10 mouse cellular contexts compared by ENCODE assay signal in the genomic region with DNA sequence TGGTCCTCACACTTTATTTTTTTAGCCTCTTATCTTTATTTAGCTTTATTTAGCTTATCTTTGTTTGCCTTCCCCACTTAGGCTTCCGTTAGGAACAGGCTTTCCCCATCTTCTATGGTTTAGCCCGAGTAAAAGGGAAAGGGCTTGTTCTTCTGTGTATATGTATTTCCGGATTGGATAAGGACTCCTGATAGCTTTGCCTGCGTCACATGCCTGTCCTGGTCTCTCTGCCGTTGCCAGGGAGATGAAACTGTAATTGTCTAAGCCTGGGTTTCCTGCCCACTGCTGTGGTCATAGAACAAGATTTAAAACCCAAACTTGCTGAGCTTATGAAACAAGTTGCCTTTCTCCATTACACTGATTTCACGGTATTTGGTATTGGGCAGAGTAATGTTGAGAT. TPM values are rescaled to one million over a fixed set of nuclear protein-coding genes. Genes with fewer than 3 reads are reported as not detected.
DNase-seq lines count a peak whose midpoint lies in the region; ATAC-seq and TF ChIP-seq lines count a peak whose summit lies in the region.
"Had no signal": no experiment of that assay in that cellular context is flagged by ENCODE, and none has a peak within 500 bp of the region (broad histone marks: within the 10 kb centered on the region; RNA-seq: fewer than 3 reads in every experiment).

No protein-coding gene starts in this region.

- peak; percentile 66 for ATAC-seq in heart, embryonic 14.5 days (ENCODE audit: insufficient number of reproducible peaks, insufficient read depth, low FRiP score, low read depth)

- intact Hi-C loops in heart, adult 2 months (cut with DNase I): no loop called here

- DNase-seq in heart, embryonic 10.5 days (ENCODE audit: low spot score): peak; percentile 83
- no peak for DNase-seq in heart, adult 2 months
- peak; percentile 17 for DNase-seq in CD4-positive helper T cell, adult 2 months (ENCODE audit: low read depth, low spot score)
- DNase-seq in lung, postnatal 36 days: peak; percentile 65
- DNase-seq in urinary bladder, postnatal 25 days (ENCODE audit: low spot score): no peak
- no peak for DNase-seq in thymus, postnatal 0 days (ENCODE audit: low spot score)
- no peak for DNase-seq in spleen, adult 12 weeks (ENCODE audit: low spot score)

- no peaks in the 10 kb centered on the region for H3K9me3 ChIP-seq in heart, embryonic 10.5 days
- no peaks in the 10 kb centered on the region for H3K9me3 ChIP-seq in heart, embryonic 14.5 days (ENCODE audit: control insufficient read depth, low read length)
- H3K9me3 ChIP-seq: embryonic facial prominence, embryonic 12.5 days had no signal

- 17% methylated on average over 6 of the region's 6 CpGs for WGBS in heart, embryonic 10.5 days
- 5% methylated on average over 6 of the region's 6 CpGs for WGBS in heart, adult 2 months
- 12% methylated on average over 6 of the region's 6 CpGs for WGBS in heart, embryonic 14.5 days

- H3K9ac ChIP-seq in heart, adult 2 months (ENCODE audit: low read depth, low read length): no peak overlapping the region
- H3K9ac ChIP-seq in heart, embryonic 14.5 days (ENCODE audit: low read length): no peak overlapping the region
- H3K9ac ChIP-seq: embryonic facial prominence, embryonic 12.5 days had no signal

- peak overlapping the region; percentile 39 for H3K4me2 ChIP-seq in heart, embryonic 14.5 days (ENCODE audit: low read length)
- H3K4me2 ChIP-seq: embryonic facial prominence, embryonic 12.5 days had no signal

- peaks cover 4% of the 10 kb centered on the region; the same call in 1 of the 2 replicates for H3K4me1 ChIP-seq in heart, embryonic 10.5 days
- peaks cover 2% of the 10 kb centered on the region for H3K4me1 ChIP-seq in heart, adult 2 months (ENCODE audit: control insufficient read depth, insufficient read depth, low read length)
- H3K4me1 ChIP-seq in heart, embryonic 14.5 days (ENCODE audit: control insufficient read depth in 2 of 2, insufficient read depth in 2 of 2, low read length in 2 of 2): peaks cover 3 to 4% of the 10 kb centered on the region in 2 experiments; a peak in 3 of 4 replicates
- H3K4me1 ChIP-seq: embryonic facial prominence, embryonic 12.5 days had no signal

- no peak for TF ChIP-seq EP300 in heart, adult 2 months (IDR thresholded peaks at IDR 0.05; ENCODE audit: insufficient read depth, low read depth, low read length)

- no peak for TF ChIP-seq CTCF in heart, adult 2 months (IDR thresholded peaks at IDR 0.05)

- H3K27ac ChIP-seq in heart, embryonic 10.5 days: no peak overlapping the region
- H3K27ac ChIP-seq in heart, adult 2 months: no peak overlapping the region
- H3K27ac ChIP-seq in heart, embryonic 14.5 days (replicated peaks in 1 of 2; ENCODE audit: control insufficient read depth in 1 of 2, insufficient read depth in 1 of 2, low read depth in 2 of 2, low read length in 2 of 2): no peak overlapping the region
- H3K27ac ChIP-seq: embryonic facial prominence, embryonic 12.5 days had no signal

- TF ChIP-seq POLR2A in heart, adult 2 months (IDR thresholded peaks at IDR 0.05; ENCODE audit: insufficient read depth, low read depth, low read length): no peak

- H3K27me3 ChIP-seq in heart, embryonic 10.5 days (ENCODE audit: insufficient read depth, poor library complexity, severe bottlenecking): no peaks in the 10 kb centered on the region
- no peaks in the 10 kb centered on the region for H3K27me3 ChIP-seq in heart, adult 2 months (ENCODE audit: control insufficient read depth, insufficient read depth, low read length)
- no peaks in the 10 kb centered on the region for H3K27me3 ChIP-seq in heart, embryonic 14.5 days (ENCODE audit: control insufficient read depth, insufficient read depth, low read length)
- H3K27me3 ChIP-seq: embryonic facial prominence, embryonic 12.5 days had no signal

- no peaks in the 10 kb centered on the region for H3K79me2 ChIP-seq in heart, adult 2 months (replicated peaks; ENCODE audit: control insufficient read depth, insufficient read depth, low read length)

- H3K4me3 ChIP-seq in heart, embryonic 10.5 days: no peak overlapping the region
- H3K4me3 ChIP-seq in heart, adult 2 months: no peak overlapping the region
- H3K4me3 ChIP-seq in heart, embryonic 14.5 days (ENCODE audit: control insufficient read depth in 1 of 2, insufficient read depth in 1 of 2, low read depth in 1 of 2, low read length in 2 of 2): no peak overlapping the region
- H3K4me3 ChIP-seq: embryonic facial prominence, embryonic 12.5 days had no signal

- H3K36me3 ChIP-seq in heart, embryonic 10.5 days: no peaks in the 10 kb centered on the region
- H3K36me3 ChIP-seq in heart, adult 2 months (ENCODE audit: control insufficient read depth, insufficient read depth, low read length): no peaks in the 10 kb centered on the region
- no peaks in the 10 kb centered on the region for H3K36me3 ChIP-seq in heart, embryonic 14.5 days (ENCODE audit: control insufficient read depth, insufficient read depth, low read length)
- H3K36me3 ChIP-seq: embryonic facial prominence, embryonic 12.5 days had no signal

RNA-seq across cellular contexts. Expression of a gene that starts 25.0 kb away (rescaled TPM):
- polyA plus RNA-seq in heart, embryonic 10.5 days (2016; fragmentation: Nextera tagmentation; extraction: Ambion mirVana): 7.4 and 8.1 TPM in 2 replicates
- total RNA-seq in heart, adult 2 months (2021): 10 to 100 TPM; 30.4 to 42.9 TPM
- polyA plus RNA-seq in heart, adult 2 months (2012; rRNA removed): 4.8 and 11.4 TPM in 2 replicates
- 9.9 and 11.0 TPM in 2 replicates for polyA plus RNA-seq in heart, embryonic 14.5 days (2014; fragmentation: Nextera tagmentation; extraction: Ambion mirVana)
- polyA plus RNA-seq in thymus, postnatal 0 days (2015; fragmentation: Nextera tagmentation; extraction: Ambion mirVana): 7.3 and 7.7 TPM in 2 replicates

RNA-seq across cellular contexts. Expression of a gene that starts 42.6 kb away (rescaled TPM):
- not detected in 2 replicates for polyA plus RNA-seq in heart, embryonic 10.5 days (2016; fragmentation: Nextera tagmentation; extraction: Ambion mirVana)
- not detected for total RNA-seq in heart, adult 2 months (2021)
- not detected in 2 replicates for polyA plus RNA-seq in heart, adult 2 months (2012; rRNA removed)
- polyA plus RNA-seq in heart, embryonic 14.5 days (2014; fragmentation: Nextera tagmentation; extraction: Ambion mirVana): not detected in 2 replicates
- polyA plus RNA-seq in thymus, postnatal 0 days (2015; fragmentation: Nextera tagmentation; extraction: Ambion mirVana): not detected in 2 replicates
- total RNA-seq: left cerebral cortex, postnatal 10 days had no signal
- polyA plus RNA-seq: embryonic facial prominence, embryonic 12.5 days had no signal

Comparison
In these comparisons a context has a peak if more than half of its experiments do, and no peak if none do; other contexts are left out.
1. DNase-seq: peak in heart, embryonic 10.5 days (single experiment), CD4-positive helper T cell, adult 2 months (single experiment) and lung, postnatal 36 days (single experiment); none in heart, adult 2 months (0 of 2), urinary bladder, postnatal 25 days (single experiment), thymus, postnatal 0 days (single experiment) and spleen, adult 12 weeks (single experiment).